Mouse (Mus musculus) G1E (cell line): ENCODE measurements around the gene Gm30083.

Experiments
- CTCF ChIP-seq: IDR thresholded peaks from 2 replicates; pipeline ENCODE4 v1.5.1; 2012; ENCODE audit warnings: low read depth, low read length, inconsistent platforms, mixed read lengths
- GATA1 ChIP-seq: IDR thresholded peaks from 2 replicates; pipeline ENCODE4 v1.6.1; 2012; ENCODE audit warnings: borderline replicate concordance, low read length, inconsistent platforms, mixed read lengths
- GATA2 ChIP-seq: IDR thresholded peaks from 2 replicates; pipeline ENCODE4 v1.6.1; 2012; ENCODE audit warnings: low read depth, low read length, inconsistent platforms, borderline replicate concordance
- POLR2AphosphoS5 ChIP-seq: IDR thresholded peaks from 2 replicates; pipeline ENCODE4 v1.6.1; 2012; ENCODE audit warnings: low read depth, low read length, inconsistent platforms; ENCODE audit not compliant: insufficient replicate concordance
- TAL1 ChIP-seq: conservative IDR thresholded peaks from 2 replicates; pipeline ENCODE4 v1.6.1; 2012; ENCODE audit warnings: low read depth, low read length, inconsistent platforms, mixed read lengths

- TF ChIP-seq POLR2AphosphoS5 (no peak), TAL1 (no peak), CTCF (no peak), GATA1 (no peak), GATA2 (no peak)
Observed at GRCm38 (mm10) chr14:33974752-33975151, 40.2 kb downstream of the Gm30083 start.
